Mouse (Mus musculus): ENCODE measurements around the gene Gm20517. TPM values are rescaled to one million over a fixed set of nuclear protein-coding genes. Genes with fewer than 3 reads are reported as not detected.
"Not testable (repeated sequence)": the region's sequence is repeated elsewhere in the genome, so short reads cannot be mapped to it uniquely, and the experiment has no call there.

Gm20517 gene
- polyA plus RNA-seq, 1 experiment = 0.45 TPM

DNA sequence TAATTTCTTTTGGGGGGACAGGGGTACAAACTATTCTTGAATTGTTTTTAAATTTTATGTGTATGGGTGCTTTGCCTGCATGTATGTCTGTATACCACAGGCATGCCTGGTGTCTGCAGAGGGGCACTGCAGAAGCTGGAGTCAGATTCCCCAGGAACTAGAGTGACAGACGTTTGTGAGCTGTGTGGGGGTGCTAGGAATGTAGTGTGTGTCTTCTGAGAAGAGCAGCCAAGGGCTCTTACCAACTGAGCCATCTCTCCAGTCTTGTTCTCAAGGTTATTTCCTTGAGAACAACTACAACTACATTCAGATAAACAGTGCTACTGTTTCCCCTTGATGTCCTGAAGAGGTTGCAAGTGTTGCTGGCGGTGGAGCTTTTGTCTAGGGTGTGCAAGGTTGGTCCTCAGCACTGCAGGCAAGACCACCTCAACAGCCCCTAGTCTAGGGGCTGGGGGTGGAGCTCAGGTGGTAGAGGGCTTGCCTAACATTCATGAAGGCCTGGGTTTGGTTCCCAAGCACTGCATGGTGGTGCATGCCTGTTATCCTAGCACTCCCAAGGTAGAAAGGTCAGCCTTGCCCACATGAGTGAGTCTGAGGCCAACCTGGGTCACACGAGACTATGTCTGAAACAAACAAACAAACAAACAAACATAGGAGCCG, 20.9 kb downstream of the Gm20517 start:
- TF ChIP-seq POLR2A (IDR thresholded peaks at IDR 0.05; ENCODE audit: borderline replicate concordance, extremely low read depth, low read depth, low read length) = no peak
- TF ChIP-seq CTCF (IDR thresholded peaks at IDR 0.05; ENCODE audit: insufficient read depth, low read length) = no peak
- WGBS = 69% methylated on average over 4 of the region's 4 CpGs
- DNase-seq = no peak
- Histone ChIP-seq H3K4me1 (ENCODE audit: control insufficient read depth, insufficient read depth, low read length) (peaks cover 7% of the 10 kb centered on the region; the same call in 1 of the 2 replicates), H3K4me3 (replicated peaks; ENCODE audit: extremely low read depth, low read depth, low read length) (no peak overlapping the region)

DNA sequence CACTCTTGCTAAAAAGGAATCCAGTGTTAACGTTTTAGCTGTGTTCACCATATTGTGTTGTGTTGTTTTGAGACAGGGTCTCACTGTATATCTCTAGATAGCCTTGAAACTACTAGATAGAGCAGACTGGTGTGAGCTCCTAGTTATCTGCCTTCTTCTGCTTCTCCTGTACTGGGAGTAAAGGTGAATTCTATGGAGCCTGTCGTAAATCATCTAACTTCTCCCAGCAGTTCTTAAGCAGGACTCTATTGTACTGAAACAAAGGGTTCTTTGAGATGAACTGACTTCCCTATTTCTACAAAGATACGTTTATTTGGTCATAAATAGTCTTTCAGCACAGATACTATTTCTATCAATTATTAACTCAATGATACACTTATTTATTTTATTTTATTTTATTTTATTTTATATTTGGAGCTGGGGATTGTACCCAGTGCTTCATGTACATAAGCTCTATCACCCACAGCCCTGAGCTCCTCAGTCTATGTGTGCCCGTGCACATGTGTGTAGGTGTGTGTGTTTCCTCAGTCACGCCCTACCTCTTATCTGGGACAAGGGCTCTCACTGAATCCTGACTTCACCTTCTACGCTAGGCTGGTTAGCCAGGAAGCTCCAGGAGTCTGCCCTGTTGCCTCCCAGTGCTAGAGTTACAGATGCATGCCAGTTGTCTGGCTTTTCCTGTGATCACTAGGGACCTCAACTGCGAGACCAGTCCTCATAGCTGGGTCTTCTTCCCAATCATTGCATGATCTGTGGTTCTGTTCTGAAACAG, 22.8 kb downstream of the Gm20517 start:
- Histone ChIP-seq H3K4me3 (replicated peaks; ENCODE audit: extremely low read depth, low read depth, low read length) (no peak overlapping the region), H3K4me1 (ENCODE audit: control insufficient read depth, insufficient read depth, low read length) (0 out of 2 replicates have a peak, but pooled peaks cover 3% of the 10 kb centered on the region)
- no peak for TF ChIP-seq POLR2A (IDR thresholded peaks at IDR 0.05; ENCODE audit: borderline replicate concordance, extremely low read depth, low read depth, low read length)
- TF ChIP-seq CTCF (IDR thresholded peaks at IDR 0.05; ENCODE audit: insufficient read depth, low read length) = no peak
- 75% methylated on average over 7 of the region's 7 CpGs for WGBS
- DNase-seq = no peak

DNA sequence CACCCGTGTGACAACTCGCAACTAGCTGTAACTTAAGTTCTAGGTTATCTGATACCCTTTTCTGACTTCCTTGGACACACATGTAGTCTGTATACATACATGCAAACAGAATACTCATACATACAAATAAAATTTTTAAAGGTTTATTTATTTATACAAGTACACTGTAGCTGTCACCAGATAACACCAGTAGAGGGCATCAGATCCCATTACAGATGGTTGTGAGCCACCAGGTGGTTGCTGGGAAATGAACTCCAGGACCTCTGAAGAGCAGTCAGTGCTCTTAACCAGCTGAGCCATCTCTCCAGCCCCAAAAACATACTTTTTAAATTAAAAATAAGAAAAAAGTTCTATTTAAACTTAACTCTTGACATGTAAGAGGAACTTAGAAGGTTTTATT, 31.6 kb downstream of the Gm20517 start:
- Histone ChIP-seq H3K4me3 (replicated peaks; ENCODE audit: extremely low read depth, low read depth, low read length) (no peak overlapping the region), H3K4me1 (ENCODE audit: control insufficient read depth, insufficient read depth, low read length) (no peaks in the 10 kb centered on the region)
- no peak for DNase-seq
- 83% methylated on average over 2 of the region's 2 CpGs for WGBS
- TF ChIP-seq CTCF (IDR thresholded peaks at IDR 0.05; ENCODE audit: insufficient read depth, low read length) (no peak), POLR2A (IDR thresholded peaks at IDR 0.05; ENCODE audit: borderline replicate concordance, extremely low read depth, low read depth, low read length) (no peak)

DNA sequence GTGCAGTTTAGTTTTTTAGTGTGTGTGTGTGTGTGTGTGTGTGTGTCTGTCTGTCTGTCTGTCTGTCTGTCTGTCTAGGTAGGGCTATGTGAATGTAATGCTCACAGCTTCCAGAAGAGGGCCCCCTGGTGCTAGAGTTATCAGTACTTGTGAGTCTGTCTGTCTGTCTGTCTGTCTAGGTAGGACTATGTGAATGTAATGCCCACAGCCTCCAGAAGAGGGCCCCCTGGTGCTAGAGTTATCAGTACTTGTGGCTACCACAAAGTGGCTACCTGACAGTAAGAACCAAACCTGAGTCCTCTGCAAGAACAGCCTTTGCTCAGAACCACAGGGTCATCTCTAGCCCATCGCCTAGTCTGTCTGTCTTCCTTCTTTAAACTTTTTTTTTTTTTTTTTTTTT, 35.3 kb downstream of the Gm20517 start:
- 67% methylated on average over 1 of the region's 1 CpGs for WGBS
- TF ChIP-seq CTCF (IDR thresholded peaks at IDR 0.05; ENCODE audit: insufficient read depth, low read length) (peak; percentile 36; the same call in 1 of the 2 replicates), POLR2A (IDR thresholded peaks at IDR 0.05; ENCODE audit: borderline replicate concordance, extremely low read depth, low read depth, low read length) (no peak)
- DNase-seq = peak; percentile 68
- H3K4me3 ChIP-seq (replicated peaks; ENCODE audit: extremely low read depth, low read depth, low read length) = no peak overlapping the region
- H3K4me1 ChIP-seq (ENCODE audit: control insufficient read depth, insufficient read depth, low read length) = no peaks in the 10 kb centered on the region

DNA sequence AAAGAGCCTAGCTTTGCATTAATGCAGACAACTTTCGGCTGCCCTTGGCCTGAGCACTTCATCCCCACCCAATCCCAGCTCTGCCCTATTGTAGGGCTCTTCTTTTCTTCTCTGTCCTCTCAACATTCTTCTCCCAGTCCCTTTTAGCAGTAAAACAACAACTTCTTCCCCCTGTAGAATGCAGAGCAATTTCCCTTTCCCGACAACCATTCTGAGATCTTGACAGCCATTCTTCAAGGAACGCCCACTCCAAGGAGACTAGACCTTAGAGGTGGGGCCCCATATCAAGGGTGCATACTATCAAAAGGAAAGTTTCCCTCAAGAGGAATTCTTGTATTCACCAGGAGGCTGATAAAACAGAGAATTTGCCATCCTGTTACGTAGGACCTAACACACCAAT, 37.6 kb downstream of the Gm20517 start:
- no peak for TF ChIP-seq POLR2A (IDR thresholded peaks at IDR 0.05; ENCODE audit: borderline replicate concordance, extremely low read depth, low read depth, low read length)
- no peak for TF ChIP-seq CTCF (IDR thresholded peaks at IDR 0.05; ENCODE audit: insufficient read depth, low read length)
- WGBS = 65% methylated on average over 4 of the region's 4 CpGs
- DNase-seq = no peak
- Histone ChIP-seq H3K4me1 (ENCODE audit: control insufficient read depth, insufficient read depth, low read length) (no peaks in the 10 kb centered on the region), H3K4me3 (replicated peaks; ENCODE audit: extremely low read depth, low read depth, low read length) (no peak overlapping the region)

DNA sequence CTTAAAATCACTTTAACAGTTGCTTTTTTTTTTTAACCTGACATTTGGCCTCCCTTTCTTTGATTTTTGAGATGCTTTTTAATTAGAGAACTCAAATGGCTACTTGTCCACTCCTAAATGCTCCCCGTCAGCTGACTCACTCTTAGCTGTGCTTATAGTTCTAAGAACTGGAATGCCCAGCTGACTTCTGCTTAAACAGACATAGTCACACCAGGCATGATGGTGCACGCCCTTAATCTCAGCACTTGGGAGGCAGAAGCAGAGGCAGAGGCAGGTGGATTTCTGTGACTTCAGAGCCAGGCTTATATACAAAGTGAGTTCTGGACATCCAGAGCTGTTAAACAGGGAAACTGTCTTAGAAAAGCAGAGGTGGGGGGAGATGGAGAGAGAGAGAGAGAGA, 40.6 kb downstream of the Gm20517 start:
- H3K4me1 ChIP-seq (ENCODE audit: control insufficient read depth, insufficient read depth, low read length) = no peaks in the 10 kb centered on the region
- no peak for TF ChIP-seq POLR2A (IDR thresholded peaks at IDR 0.05; ENCODE audit: borderline replicate concordance, extremely low read depth, low read depth, low read length)
- no peak for TF ChIP-seq CTCF (IDR thresholded peaks at IDR 0.05; ENCODE audit: insufficient read depth, low read length)
- DNase-seq = no peak
- 77% methylated on average over 2 of the region's 2 CpGs for WGBS
- H3K4me3 ChIP-seq (replicated peaks; ENCODE audit: extremely low read depth, low read depth, low read length) = no peak overlapping the region

DNA sequence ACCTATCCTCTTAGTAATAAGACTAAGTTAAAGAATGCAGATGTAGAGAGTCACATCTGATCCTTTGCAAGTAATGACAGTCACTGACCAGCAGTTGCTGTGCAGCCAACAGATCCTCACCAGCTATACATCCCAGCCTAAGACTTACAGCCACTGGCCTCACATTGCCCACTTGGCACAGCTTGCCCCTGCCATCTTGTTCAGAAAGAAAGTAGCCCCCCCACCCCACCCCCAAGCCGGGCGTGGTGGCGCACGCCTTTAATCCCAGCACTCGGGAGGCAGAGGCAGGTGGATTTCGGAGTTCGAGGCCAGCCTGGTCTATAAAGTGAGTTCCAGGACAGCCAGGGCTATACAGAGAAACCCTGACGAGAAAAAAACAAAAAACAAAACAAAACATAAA, 43.0 kb downstream of the Gm20517 start:
- not testable (repeated sequence) for H3K4me1 ChIP-seq (ENCODE audit: control insufficient read depth, insufficient read depth, low read length); DNase-seq; H3K4me3 ChIP-seq (replicated peaks; ENCODE audit: extremely low read depth, low read depth, low read length)
- 95% methylated on average over 8 of the region's 8 CpGs for WGBS

DNA sequence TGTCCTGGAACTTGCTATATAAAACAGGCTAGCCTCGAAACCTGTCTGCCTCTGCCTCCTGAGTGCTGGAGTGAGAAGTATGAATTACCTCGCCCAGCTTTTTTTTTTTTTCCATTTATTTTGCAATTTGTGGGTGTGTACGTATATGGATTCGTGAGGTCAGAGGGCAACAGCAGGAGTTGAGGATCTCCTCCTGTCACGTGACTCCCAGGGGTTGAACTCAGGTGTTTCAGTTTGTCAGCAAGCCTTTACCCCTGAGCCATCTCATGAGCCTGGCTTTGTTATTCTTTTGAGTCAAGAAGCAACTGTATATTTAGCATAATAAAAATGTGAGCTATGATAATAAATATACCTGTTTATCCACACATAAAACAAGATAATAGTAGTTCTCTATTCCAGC, 44.3 kb downstream of the Gm20517 start:
- 58% methylated on average over 5 of the region's 5 CpGs for WGBS
- DNase-seq = no peak
- no peaks in the 10 kb centered on the region for H3K4me1 ChIP-seq (ENCODE audit: control insufficient read depth, insufficient read depth, low read length)
- H3K4me3 ChIP-seq (replicated peaks; ENCODE audit: extremely low read depth, low read depth, low read length) = no peak overlapping the region
- TF ChIP-seq POLR2A (IDR thresholded peaks at IDR 0.05; ENCODE audit: borderline replicate concordance, extremely low read depth, low read depth, low read length) (no peak), CTCF (IDR thresholded peaks at IDR 0.05; ENCODE audit: insufficient read depth, low read length) (no peak)

DNA sequence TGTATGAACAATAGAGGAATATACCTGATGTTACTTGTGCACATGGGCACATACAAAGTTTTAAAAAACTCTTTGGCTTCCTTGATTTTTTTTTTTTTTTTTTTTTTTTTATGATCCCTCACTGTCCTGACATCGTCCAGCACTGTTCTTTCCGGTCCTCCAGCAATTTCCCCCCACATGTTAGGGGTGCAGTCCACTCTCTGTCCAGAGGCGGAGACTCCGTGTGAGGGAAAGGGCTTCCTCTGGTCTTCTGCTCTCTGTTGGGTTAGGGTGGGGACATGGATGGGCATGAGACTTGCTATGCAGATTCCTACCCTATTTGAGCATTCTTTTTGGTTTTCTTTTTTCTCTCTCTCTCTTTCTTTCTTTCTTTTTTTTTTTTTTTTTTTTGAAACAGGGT, 46.5 kb downstream of the Gm20517 start:
- no peak for TF ChIP-seq POLR2A (IDR thresholded peaks at IDR 0.05; ENCODE audit: borderline replicate concordance, extremely low read depth, low read depth, low read length)
- TF ChIP-seq CTCF (IDR thresholded peaks at IDR 0.05; ENCODE audit: insufficient read depth, low read length) = no peak
- Histone ChIP-seq H3K4me1 (ENCODE audit: control insufficient read depth, insufficient read depth, low read length) (no peaks in the 10 kb centered on the region; the same call in 1 of the 2 replicates), H3K4me3 (replicated peaks; ENCODE audit: extremely low read depth, low read depth, low read length) (no peak overlapping the region)
- no peak for DNase-seq
- 65% methylated on average over 4 of the region's 4 CpGs for WGBS

DNA sequence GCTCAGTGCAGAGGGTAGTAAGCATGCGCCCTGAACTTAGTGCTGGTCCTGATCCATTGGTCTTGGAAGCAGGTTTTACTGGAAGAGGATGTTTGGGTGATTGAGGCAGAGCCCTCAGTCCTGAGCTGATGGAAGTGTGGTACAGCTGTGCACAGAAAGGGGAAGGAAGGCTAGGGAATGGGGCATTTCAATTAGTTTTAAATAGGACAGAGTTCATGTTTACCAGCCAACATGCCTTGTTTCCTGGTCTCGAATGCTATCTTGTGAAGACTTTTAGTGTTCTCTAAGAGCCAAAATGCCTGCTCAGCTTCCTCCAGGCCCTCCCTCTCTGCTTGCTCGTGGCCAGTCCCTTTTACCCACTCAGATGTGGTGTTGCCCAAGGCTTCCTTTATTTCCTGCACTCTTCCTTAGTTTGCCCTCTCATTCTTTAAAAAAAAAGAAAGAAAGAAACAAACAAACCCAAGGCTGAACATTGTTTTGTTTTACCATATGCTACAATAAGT, 47.4 kb downstream of the Gm20517 start:
- DNase-seq = no peak
- 55% methylated on average over 3 of the region's 3 CpGs for WGBS

More for the DNA sequence above, 47.4 kb downstream of the Gm20517 start:
- TF ChIP-seq POLR2A (IDR thresholded peaks at IDR 0.05; ENCODE audit: borderline replicate concordance, extremely low read depth, low read depth, low read length) (no peak), CTCF (IDR thresholded peaks at IDR 0.05; ENCODE audit: insufficient read depth, low read length) (no peak)
- Histone ChIP-seq H3K4me1 (ENCODE audit: control insufficient read depth, insufficient read depth, low read length) (no peaks in the 10 kb centered on the region; the same call in 1 of the 2 replicates), H3K4me3 (replicated peaks; ENCODE audit: extremely low read depth, low read depth, low read length) (no peak overlapping the region)
